Mouse (Mus musculus) lung, embryonic 16.5 days (tissue): ENCODE measurements around the gene Chst8. TPM values are rescaled to one million over a fixed set of nuclear protein-coding genes. Genes with fewer than 3 reads are reported as not detected.

Experiments used
- ATAC-seq: fragments of 200-750 bp; cut with Nextera tagmentation; 2 replicates; pipeline ENCODE4 v1.8.0; 2017; ENCODE audit warnings: low read depth, mild to moderate bottlenecking, moderate library complexity
- H3K27ac ChIP-seq: fragments of 300-500 bp; sonication (generic); 2 replicates; pipeline ENCODE4 v1.5.1; 2014; ENCODE audit warnings: mild to moderate bottlenecking, control low read depth, low read length
- H3K27me3 ChIP-seq: fragments of 300-500 bp; sonication (generic); 2 replicates; pipeline ENCODE4 v1.6.1; 2014; ENCODE audit warnings: low read depth, low read length, mixed read lengths; ENCODE audit not compliant: control insufficient read depth, insufficient read depth
- H3K36me3 ChIP-seq: fragments of 300-500 bp; sonication (generic); 2 replicates; pipeline ENCODE4 v1.6.1; 2014; ENCODE audit warnings: low read length; ENCODE audit not compliant: control insufficient read depth, insufficient read depth
- H3K4me1 ChIP-seq: fragments of 300-500 bp; sonication (generic); replicated peaks from 2 replicates; pipeline ENCODE4 v1.6.1; 2014; ENCODE audit warnings: low read length, mixed read lengths; ENCODE audit not compliant: control insufficient read depth, insufficient read depth
- H3K4me2 ChIP-seq: fragments of 300-500 bp; sonication (generic); 2 replicates; pipeline ENCODE4 v1.6.1; 2014; ENCODE audit warnings: low read depth, low read length, control low read depth
- H3K4me3 ChIP-seq: fragments of 300-500 bp; sonication (generic); 2 replicates; pipeline ENCODE4 v1.5.1; 2014; ENCODE audit warnings: mild to moderate bottlenecking, low read length, control low read depth
- H3K9ac ChIP-seq: fragments of 300-500 bp; sonication (generic); 2 replicates; pipeline ENCODE4 v1.6.1; 2014; ENCODE audit warnings: low read length, control low read depth
- H3K9me3 ChIP-seq: fragments of 300-500 bp; sonication (generic); 2 replicates; pipeline ENCODE4 v1.6.1; 2016; ENCODE audit warnings: low read length; ENCODE audit not compliant: control insufficient read depth
- WGBS: fragments of 180-500 bp; shearing (Covaris S2); extraction: QIAGEN DNeasy Blood & Tissue Kit; methylation state at CpG from one replicate; pipeline ENCODE4 v1.1.7; 2014; 5-methylcytosine and 5-hydroxymethylcytosine counted together
- polyA plus RNA-seq: library from polyadenylated mRNA; unstranded; fragments of >200 nt; fragmentation: Nextera tagmentation; extraction: Ambion mirVana; gene quantifications from 2 replicates; pipeline ENCODE4 v1.2.1, GENCODE M21; 2015

Chst8 gene
- polyA plus RNA-seq, 1 experiment from 2014 or later: 4.8 TPM

- Histone ChIP-seq H3K27me3 (no peaks in the 10 kb centered on the region), H3K9ac (no peak overlapping the region), H3K4me1 (no peaks in the 10 kb centered on the region; the same call in 1 of the 2 replicates), H3K9me3 (no peaks in the 10 kb centered on the region), H3K27ac (no peak overlapping the region), H3K4me2 (no peak overlapping the region), H3K4me3 (no peak overlapping the region), H3K36me3 (no peaks in the 10 kb centered on the region)
- ATAC-seq: 0 out of 2 replicates have a peak, but pooled peaks have one; percentile 28
- WGBS: 37% methylated on average over 8 of the region's 8 CpGs
These were observed 43.0 kb downstream of the Chst8 start for GRCm38 (mm10) chr7:34769531-34769930.

GRCm38 (mm10) chr7:34764250-34765148 lies 48.0 kb downstream of the Chst8 start:
- H3K4me1 ChIP-seq: no peaks in the 10 kb centered on the region; the same call in 1 of the 2 replicates
- H3K27me3 ChIP-seq: no peaks in the 10 kb centered on the region
- no peak overlapping the region for H3K4me2 ChIP-seq
- 77% methylated on average over 18 of the region's 18 CpGs for WGBS
- H3K9ac ChIP-seq: no peak overlapping the region
- no peak overlapping the region for H3K27ac ChIP-seq
- no peak overlapping the region for H3K4me3 ChIP-seq
- H3K9me3 ChIP-seq: no peaks in the 10 kb centered on the region
- no peaks in the 10 kb centered on the region for H3K36me3 ChIP-seq
- ATAC-seq: no peak

GRCm38 (mm10) chr7:34759378-34759822 lies 53.1 kb downstream of the Chst8 start:
- Histone ChIP-seq H3K4me3 (no peak overlapping the region), H3K36me3 (no peaks in the 10 kb centered on the region), H3K9me3 (no peaks in the 10 kb centered on the region; the same call in 1 of the 2 replicates), H3K4me2 (no peak overlapping the region), H3K27me3 (no peaks in the 10 kb centered on the region), H3K27ac (no peak overlapping the region), H3K9ac (no peak overlapping the region), H3K4me1 (0 out of 2 replicates have a peak, but pooled peaks cover 2% of the 10 kb centered on the region)
- no peak for ATAC-seq
- 60% methylated on average over 7 of the region's 7 CpGs for WGBS

GRCm38 (mm10) chr7:34758721-34759120 lies 53.8 kb downstream of the Chst8 start:
- H3K36me3 ChIP-seq: no peaks in the 10 kb centered on the region
- ATAC-seq: no peak
- WGBS: 43% methylated on average over 3 of the region's 3 CpGs

GRCm38 (mm10) chr7:34757513-34757912 lies 55.0 kb downstream of the Chst8 start:
- Histone ChIP-seq H3K27me3 (no peaks in the 10 kb centered on the region), H3K27ac (no peak overlapping the region), H3K4me2 (no peak overlapping the region), H3K4me1 (0 out of 2 replicates have a peak, but pooled peaks cover 4% of the 10 kb centered on the region), H3K9ac (no peak overlapping the region), H3K9me3 (no peaks in the 10 kb centered on the region; the same call in 1 of the 2 replicates), H3K4me3 (no peak overlapping the region), H3K36me3 (no peaks in the 10 kb centered on the region)
- WGBS: 83% methylated on average over 4 of the region's 4 CpGs
- ATAC-seq: no peak

More at GRCm38 (mm10) chr7:34758721-34759120, 53.8 kb downstream of the Chst8 start:
- Histone ChIP-seq H3K4me3 (no peak overlapping the region), H3K9ac (no peak overlapping the region), H3K9me3 (no peaks in the 10 kb centered on the region; the same call in 1 of the 2 replicates), H3K27ac (no peak overlapping the region), H3K27me3 (no peaks in the 10 kb centered on the region), H3K4me1 (0 out of 2 replicates have a peak, but pooled peaks cover 2% of the 10 kb centered on the region), H3K4me2 (no peak overlapping the region)

GRCm38 (mm10) chr7:34753140-34753886 lies 59.2 kb downstream of the Chst8 start:
- no peak overlapping the region for H3K9ac ChIP-seq
- H3K4me3 ChIP-seq: no peak overlapping the region
- WGBS: 36% methylated on average over 32 of the region's 32 CpGs
- H3K27me3 ChIP-seq: no peaks in the 10 kb centered on the region
- 0 out of 2 replicates have a peak, but pooled peaks have one; percentile 10 for ATAC-seq
- H3K36me3 ChIP-seq: no peaks in the 10 kb centered on the region
- no peaks in the 10 kb centered on the region; the same call in 1 of the 2 replicates for H3K9me3 ChIP-seq
- H3K4me2 ChIP-seq: 0 out of 2 replicates have a peak overlapping the region, but pooled peaks have one; percentile 4
- peaks cover 14% of the 10 kb centered on the region for H3K4me1 ChIP-seq
- H3K27ac ChIP-seq: peak overlapping the region; percentile 50

GRCm38 (mm10) chr7:34752151-34752762 lies 60.3 kb downstream of the Chst8 start:
- 13% methylated on average over 10 of the region's 10 CpGs for WGBS
- Histone ChIP-seq H3K4me2 (no peak overlapping the region), H3K4me1 (peaks cover 16% of the 10 kb centered on the region), H3K36me3 (no peaks in the 10 kb centered on the region), H3K9ac (no peak overlapping the region), H3K27ac (peak overlapping the region; percentile 86), H3K9me3 (no peaks in the 10 kb centered on the region; the same call in 1 of the 2 replicates), H3K4me3 (no peak overlapping the region), H3K27me3 (no peaks in the 10 kb centered on the region)
- ATAC-seq: peak; percentile 94

GRCm38 (mm10) chr7:34750350-34750749 lies 62.2 kb downstream of the Chst8 start:
- 60% methylated on average over 7 of the region's 7 CpGs for WGBS
- Histone ChIP-seq H3K9me3 (no peaks in the 10 kb centered on the region; the same call in 1 of the 2 replicates), H3K4me3 (no peak overlapping the region), H3K36me3 (no peaks in the 10 kb centered on the region), H3K4me2 (no peak overlapping the region), H3K9ac (no peak overlapping the region), H3K4me1 (peaks cover 23% of the 10 kb centered on the region), H3K27me3 (no peaks in the 10 kb centered on the region), H3K27ac (no peak overlapping the region)
- ATAC-seq: no peak
